Mouse (Mus musculus) forebrain, embryonic 11.5 days (tissue): Measurements from ENCODE around the gene Usp47. TPM values are rescaled to one million over a fixed set of nuclear protein-coding genes. Genes with fewer than 3 reads are reported as not detected.

Source experiments
- ATAC-seq: fragments of 200-750 bp; cut with Nextera tagmentation; replicated peaks from 2 replicates; pipeline ENCODE4 v1.8.0; 2017; ENCODE audit warnings: moderate TSS enrichment; ENCODE audit not compliant: low FRiP score
- DNase-seq: peaks from one replicate; pipeline ENCODE4 v3.0.0-alpha.2; 2017; ENCODE audit warnings: low spot score
- H3K27ac ChIP-seq: fragments of 300-500 bp; sonication (generic); 2 replicates; pipeline ENCODE4 v1.5.1; 2014; ENCODE audit warnings: low read depth, low read length
- H3K27me3 ChIP-seq: fragments of 300-500 bp; sonication (generic); 2 replicates; pipeline ENCODE4 v1.6.1; 2014; ENCODE audit warnings: mild to moderate bottlenecking, low read length, mixed read lengths; ENCODE audit not compliant: control insufficient read depth, insufficient read depth
- H3K36me3 ChIP-seq: fragments of 300-500 bp; sonication (generic); 2 replicates; pipeline ENCODE4 v1.6.1; 2014; ENCODE audit warnings: mild to moderate bottlenecking, low read length, moderate library complexity, mixed read lengths; ENCODE audit not compliant: control insufficient read depth, insufficient read depth
- H3K4me1 ChIP-seq: fragments of 300-500 bp; sonication (generic); replicated peaks from 2 replicates; pipeline ENCODE4 v1.6.1; 2014; ENCODE audit warnings: low read length, mixed read lengths; ENCODE audit not compliant: control insufficient read depth, insufficient read depth
- H3K4me2 ChIP-seq: fragments of 300-500 bp; sonication (generic); 2 replicates; pipeline ENCODE4 v1.6.1; 2014; ENCODE audit warnings: low read depth, mild to moderate bottlenecking, low read length, moderate library complexity, mixed read lengths; ENCODE audit not compliant: severe bottlenecking
- H3K4me3 ChIP-seq: fragments of 300-500 bp; sonication (generic); 2 replicates; pipeline ENCODE4 v1.5.1; 2014; ENCODE audit warnings: low read depth, low read length
- H3K9ac ChIP-seq: fragments of 300-500 bp; sonication (generic); 2 replicates; pipeline ENCODE4 v1.6.1; 2014; ENCODE audit warnings: low read length
- H3K9me3 ChIP-seq: fragments of 300-500 bp; sonication (generic); 2 replicates; pipeline ENCODE4 v1.6.1; 2016; ENCODE audit warnings: low read length, mixed read lengths; ENCODE audit not compliant: control insufficient read depth
- WGBS: fragments of 180-500 bp; shearing (Covaris S2); extraction: QIAGEN DNeasy Blood & Tissue Kit; methylation state at CpG from one replicate; pipeline ENCODE4 v1.1.7; 2014; 5-methylcytosine and 5-hydroxymethylcytosine counted together
- polyA plus RNA-seq: library from polyadenylated mRNA; unstranded; fragments of >200 nt; fragmentation: Nextera tagmentation; extraction: Ambion mirVana; gene quantifications from 2 replicates; pipeline ENCODE4 v1.2.1, GENCODE M21; 2014

Gene Usp47
- polyA plus RNA-seq, 1 experiment from 2014 or later, result 114 TPM

- ATAC-seq, result no peak
- 70% methylated on average over 11 of the region's 11 CpGs for WGBS
- no peak for DNase-seq
Measured at GRCm38 (mm10) chr7:112120861-112121810, 97.8 kb downstream of the Usp47 start.

GRCm38 (mm10) chr7:112121866-112122500 lies 98.7 kb downstream of the Usp47 start:
- 81% methylated on average over 11 of the region's 11 CpGs for WGBS
- H3K4me3 ChIP-seq, result no peak overlapping the region
- DNase-seq (no peak), ATAC-seq (no peak)
- H3K4me2 ChIP-seq, result no peak overlapping the region
- H3K36me3 ChIP-seq, result no peaks in the 10 kb centered on the region
- H3K4me1 ChIP-seq, result no peaks in the 10 kb centered on the region
- no peak overlapping the region for H3K9ac ChIP-seq
- H3K27me3 ChIP-seq, result no peaks in the 10 kb centered on the region
- no peak overlapping the region for H3K27ac ChIP-seq
- no peaks in the 10 kb centered on the region for H3K9me3 ChIP-seq

More at GRCm38 (mm10) chr7:112120861-112121810, 97.8 kb downstream of the Usp47 start:
- Histone ChIP-seq H3K4me1 (no peaks in the 10 kb centered on the region), H3K4me3 (no peak overlapping the region), H3K9me3 (no peaks in the 10 kb centered on the region), H3K36me3 (no peaks in the 10 kb centered on the region), H3K4me2 (no peak overlapping the region), H3K9ac (no peak overlapping the region), H3K27ac (no peak overlapping the region), H3K27me3 (no peaks in the 10 kb centered on the region)

- H3K27me3 ChIP-seq, result no peaks in the 10 kb centered on the region
- no peaks in the 10 kb centered on the region for H3K4me1 ChIP-seq
- H3K36me3 ChIP-seq, result no peaks in the 10 kb centered on the region
- DNase-seq (no peak), ATAC-seq (no peak)
- WGBS, result 93% methylated on average over 5 of the region's 5 CpGs
- no peak overlapping the region for H3K4me2 ChIP-seq
- H3K9ac ChIP-seq, result no peak overlapping the region
- H3K4me3 ChIP-seq, result no peak overlapping the region
- H3K27ac ChIP-seq, result no peak overlapping the region
- H3K9me3 ChIP-seq, result no peaks in the 10 kb centered on the region
Measured at GRCm38 (mm10) chr7:112123612-112124011, 100.3 kb downstream of the Usp47 start.

- no peak overlapping the region for H3K4me3 ChIP-seq
- ATAC-seq (no peak), DNase-seq (no peak)
- H3K27me3 ChIP-seq, result no peaks in the 10 kb centered on the region
- H3K9me3 ChIP-seq, result no peaks in the 10 kb centered on the region
- H3K27ac ChIP-seq, result no peak overlapping the region
- WGBS, result 88% methylated on average over 7 of the region's 7 CpGs
- H3K4me1 ChIP-seq, result no peaks in the 10 kb centered on the region
- no peak overlapping the region for H3K9ac ChIP-seq
- no peak overlapping the region for H3K4me2 ChIP-seq
- H3K36me3 ChIP-seq, result no peaks in the 10 kb centered on the region
Measured at GRCm38 (mm10) chr7:112125625-112126260, 102.4 kb downstream of the Usp47 start.

- Histone ChIP-seq H3K27me3 (no peaks in the 10 kb centered on the region), H3K4me3 (no peak overlapping the region), H3K27ac (no peak overlapping the region), H3K36me3 (no peaks in the 10 kb centered on the region), H3K4me1 (no peaks in the 10 kb centered on the region), H3K4me2 (no peak overlapping the region), H3K9me3 (no peaks in the 10 kb centered on the region), H3K9ac (no peak overlapping the region)
- ATAC-seq, result no peak
- WGBS, result 75% methylated on average over 5 of the region's 5 CpGs
- DNase-seq, result no peak
Measured at GRCm38 (mm10) chr7:112127085-112127637, 103.9 kb downstream of the Usp47 start.

- no peaks in the 10 kb centered on the region for H3K9me3 ChIP-seq
- H3K4me2 ChIP-seq, result no peak overlapping the region
- WGBS, result 92% methylated on average over 4 of the region's 4 CpGs
- DNase-seq, result no peak
- H3K9ac ChIP-seq, result no peak overlapping the region
- H3K4me3 ChIP-seq, result no peak overlapping the region
- H3K27me3 ChIP-seq, result no peaks in the 10 kb centered on the region
- no peak for ATAC-seq
- H3K4me1 ChIP-seq, result no peaks in the 10 kb centered on the region
- no peak overlapping the region for H3K27ac ChIP-seq
- H3K36me3 ChIP-seq, result no peaks in the 10 kb centered on the region
Measured at GRCm38 (mm10) chr7:112127954-112128353, 104.7 kb downstream of the Usp47 start.

- Histone ChIP-seq H3K9ac (no peak overlapping the region), H3K4me3 (no peak overlapping the region), H3K4me1 (no peaks in the 10 kb centered on the region), H3K36me3 (no peaks in the 10 kb centered on the region), H3K27ac (no peak overlapping the region), H3K9me3 (no peaks in the 10 kb centered on the region), H3K4me2 (no peak overlapping the region), H3K27me3 (no peaks in the 10 kb centered on the region)
- ATAC-seq (no peak), DNase-seq (no peak)
- WGBS, result 69% methylated on average over 4 of the region's 4 CpGs
Measured at GRCm38 (mm10) chr7:112128810-112129209, 105.5 kb downstream of the Usp47 start.

GRCm38 (mm10) chr7:112129851-112130250 lies 106.5 kb downstream of the Usp47 start:
- no peak overlapping the region for H3K27ac ChIP-seq
- no peak overlapping the region for H3K9ac ChIP-seq
- ATAC-seq, result no peak
- no peaks in the 10 kb centered on the region for H3K27me3 ChIP-seq
- H3K4me2 ChIP-seq, result no peak overlapping the region
- H3K9me3 ChIP-seq, result no peaks in the 10 kb centered on the region
- WGBS, result 87% methylated on average over 6 of the region's 6 CpGs
- H3K4me3 ChIP-seq, result no peak overlapping the region
- no peaks in the 10 kb centered on the region for H3K4me1 ChIP-seq
- no peaks in the 10 kb centered on the region for H3K36me3 ChIP-seq
- DNase-seq, result no peak
